Mouse (Mus musculus): ENCODE data around the gene Scg5. TPM values are rescaled to one million over a fixed set of nuclear protein-coding genes. Genes with fewer than 3 reads are reported as not detected.

The Scg5 gene
- total RNA-seq, 2 experiments from 2014 or later: 272 TPM

- DNase-seq (ENCODE audit: low spot score in 2 of 2): no peak
These were observed 21.9 kb downstream of the Scg5 start for GRCm38 (mm10) chr2:113806851-113807577.

- DNase-seq (ENCODE audit: low spot score in 2 of 2): no peak
These were observed 23.2 kb downstream of the Scg5 start for GRCm38 (mm10) chr2:113805765-113806164.

DNA sequence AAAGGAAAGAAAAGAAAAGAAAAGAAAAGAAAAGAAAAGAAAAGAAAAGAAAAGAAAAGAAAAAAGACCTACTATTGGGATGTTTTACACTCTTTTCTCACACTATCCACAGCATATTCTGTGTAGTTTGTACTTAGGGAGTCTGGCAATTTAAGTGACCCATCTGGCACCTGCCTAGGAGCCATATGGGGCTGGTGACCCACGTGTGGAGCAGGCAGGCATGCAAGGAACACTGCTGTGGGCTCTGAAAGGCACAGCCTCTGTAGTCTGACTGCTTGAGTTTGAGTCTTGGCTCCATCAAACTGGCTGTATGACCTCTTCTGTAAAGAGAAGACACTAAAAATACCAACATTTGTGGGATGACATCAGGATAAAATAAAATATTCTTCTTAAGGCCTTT, 25.2 kb downstream of the Scg5 start:
- no peak for DNase-seq (ENCODE audit: low spot score in 2 of 2)

GRCm38 (mm10) chr2:113800846-113801245, 28.1 kb downstream of the Scg5 start:
- DNase-seq (ENCODE audit: low spot score in 2 of 2): no peak

DNA sequence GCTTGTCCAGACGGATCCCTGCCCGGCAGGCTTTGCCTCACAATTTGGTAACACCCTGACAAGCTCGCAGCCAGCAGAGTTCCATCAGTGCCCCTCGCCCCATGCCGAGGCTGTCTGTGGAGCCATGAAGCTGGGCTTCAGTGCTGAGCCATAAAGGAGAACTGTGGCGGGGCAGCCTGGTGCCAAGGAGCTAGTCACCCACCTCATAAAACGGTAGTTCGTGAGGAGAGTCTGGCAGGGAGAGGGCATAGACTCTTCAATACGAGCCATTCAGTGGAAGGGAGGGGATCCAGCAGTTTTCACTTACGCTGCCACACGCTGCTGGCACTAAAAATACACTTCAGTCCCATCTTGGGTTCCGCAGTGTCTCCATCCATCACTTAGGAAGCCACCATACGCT, 30.3 kb downstream of the Scg5 start:
- DNase-seq (ENCODE audit: low spot score in 2 of 2): no peak

- no peak for DNase-seq (ENCODE audit: low spot score in 2 of 2)
These were observed 33.7 kb downstream of the Scg5 start for GRCm38 (mm10) chr2:113795186-113795585.

- no peak for DNase-seq (ENCODE audit: low spot score in 2 of 2)
These were observed 35.4 kb downstream of the Scg5 start for GRCm38 (mm10) chr2:113793521-113793920.

DNA sequence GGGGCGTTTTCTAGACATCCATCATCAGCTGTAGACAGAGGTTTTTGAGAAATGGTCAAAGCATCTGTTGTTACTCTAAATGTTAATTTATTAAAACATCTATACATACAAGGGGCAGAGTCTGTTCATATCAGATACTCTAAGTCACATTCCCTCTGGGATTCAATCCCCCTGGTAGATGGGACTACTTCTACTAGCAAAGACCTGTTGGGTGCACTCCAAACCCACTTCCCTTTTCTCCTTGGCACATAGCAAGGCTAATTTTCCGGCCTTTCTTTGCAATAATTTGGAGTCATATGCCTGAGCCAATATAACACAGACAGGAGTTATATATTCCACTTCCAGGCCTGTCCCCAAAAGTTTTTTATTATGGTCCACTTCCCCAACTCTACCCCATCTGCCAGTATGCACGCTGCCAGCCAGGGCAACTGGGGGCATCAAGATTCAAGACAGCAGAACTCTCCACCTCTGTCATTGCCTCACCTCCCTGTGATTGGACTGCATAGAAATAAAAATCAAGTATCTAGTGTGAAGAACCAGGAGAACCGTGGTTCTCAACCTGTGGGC, 40.0 kb downstream of the Scg5 start:
- no peak for DNase-seq (ENCODE audit: low spot score in 2 of 2)

DNA sequence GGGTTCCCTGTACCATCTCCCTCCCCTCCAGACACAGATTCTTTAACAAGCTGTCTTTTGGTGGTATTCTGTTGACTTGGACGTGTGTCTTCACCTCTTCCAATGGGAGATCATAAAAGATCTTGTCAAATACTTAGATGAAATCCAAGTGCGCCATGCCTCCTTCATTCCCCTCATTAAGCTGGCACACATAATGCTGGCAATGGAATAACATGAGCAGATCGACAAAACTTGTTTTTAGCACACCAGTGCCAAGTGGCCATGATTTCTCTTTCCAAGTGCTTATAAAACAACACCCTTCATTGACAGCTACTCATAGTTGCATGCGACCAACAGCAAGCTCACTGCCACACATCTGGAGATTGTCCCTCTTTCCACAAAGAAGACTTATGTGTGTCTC, 41.0 kb downstream of the Scg5 start:
- DNase-seq (ENCODE audit: low spot score in 2 of 2): no peak

- no peak for DNase-seq (ENCODE audit: low spot score in 2 of 2)
These were observed 44.1 kb downstream of the Scg5 start for GRCm38 (mm10) chr2:113784851-113785250.

DNA sequence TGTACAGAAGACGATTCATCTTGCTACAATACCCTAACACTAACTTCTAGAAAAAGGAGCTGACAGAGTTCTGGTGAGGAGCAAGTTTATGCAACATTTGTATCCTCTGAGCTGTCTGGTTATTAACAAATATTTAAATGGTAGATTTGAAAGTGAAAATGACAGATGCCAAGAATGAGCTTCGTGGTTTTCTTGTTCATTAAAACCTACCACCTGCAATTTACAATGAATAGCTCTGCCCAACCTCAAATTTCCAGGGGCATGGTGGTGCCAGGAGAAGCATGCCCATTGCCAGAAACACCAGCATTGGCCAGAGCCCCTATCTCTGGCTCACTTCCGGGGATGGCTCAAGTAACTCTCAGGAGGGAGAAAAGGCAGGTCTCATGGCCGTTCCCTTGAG, 47.4 kb downstream of the Scg5 start:
- DNase-seq (ENCODE audit: low spot score in 2 of 2): no peak

DNA sequence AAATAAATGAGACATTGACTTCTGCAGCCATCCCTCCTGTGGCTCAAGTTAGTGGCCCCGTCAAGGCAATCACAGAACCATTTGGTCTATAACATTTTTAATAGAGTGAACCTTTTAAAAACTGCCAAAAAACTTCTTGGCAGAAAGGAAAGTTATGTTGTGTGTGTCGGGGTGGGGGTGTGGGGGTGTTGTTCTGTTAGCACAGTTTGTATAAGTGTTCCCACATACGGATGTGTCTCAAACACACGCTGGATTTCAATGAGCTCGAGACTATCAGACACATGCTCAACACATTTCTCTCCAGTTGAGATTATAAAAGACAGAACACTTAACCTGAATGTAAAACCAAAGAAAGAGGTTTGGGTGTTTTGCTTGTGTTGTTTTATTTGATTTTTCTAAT, 47.8 kb downstream of the Scg5 start:
- no peak for DNase-seq (ENCODE audit: low spot score in 2 of 2)

DNA sequence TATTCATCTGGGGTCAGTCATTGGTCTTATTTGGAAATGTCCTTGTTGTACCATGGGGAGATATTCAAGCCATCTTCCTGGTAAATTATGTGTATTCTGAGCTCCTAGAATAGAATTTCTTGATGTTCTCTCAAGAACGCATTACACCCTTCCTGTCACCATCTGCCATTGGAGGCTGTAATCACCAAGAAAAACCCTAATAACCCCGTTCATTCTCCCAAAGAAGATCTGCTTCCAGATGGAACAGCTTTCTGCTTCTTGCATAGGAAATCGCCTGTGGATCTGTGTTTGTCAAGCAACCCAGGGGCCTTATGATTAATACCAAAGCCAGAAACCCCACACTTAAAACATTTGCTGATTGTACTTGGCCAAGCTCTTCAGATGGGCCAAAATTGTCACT, 49.6 kb downstream of the Scg5 start:
- no peak for DNase-seq (ENCODE audit: low spot score in 2 of 2)

GRCm38 (mm10) chr2:113778036-113778435, 50.9 kb downstream of the Scg5 start:
- DNase-seq (ENCODE audit: low spot score in 2 of 2): no peak

- no peak for DNase-seq (ENCODE audit: low spot score in 2 of 2)
These were observed 52.6 kb downstream of the Scg5 start for GRCm38 (mm10) chr2:113776297-113776696.

- no peak for DNase-seq (ENCODE audit: low spot score in 2 of 2)
These were observed 54.6 kb downstream of the Scg5 start for GRCm38 (mm10) chr2:113774150-113774805.

- no peak for DNase-seq (ENCODE audit: low spot score in 2 of 2)
These were observed 60.2 kb downstream of the Scg5 start for GRCm38 (mm10) chr2:113768541-113769303.

- no peak for DNase-seq (ENCODE audit: low spot score in 2 of 2)
These were observed 63.0 kb downstream of the Scg5 start for GRCm38 (mm10) chr2:113765885-113766284.

DNA sequence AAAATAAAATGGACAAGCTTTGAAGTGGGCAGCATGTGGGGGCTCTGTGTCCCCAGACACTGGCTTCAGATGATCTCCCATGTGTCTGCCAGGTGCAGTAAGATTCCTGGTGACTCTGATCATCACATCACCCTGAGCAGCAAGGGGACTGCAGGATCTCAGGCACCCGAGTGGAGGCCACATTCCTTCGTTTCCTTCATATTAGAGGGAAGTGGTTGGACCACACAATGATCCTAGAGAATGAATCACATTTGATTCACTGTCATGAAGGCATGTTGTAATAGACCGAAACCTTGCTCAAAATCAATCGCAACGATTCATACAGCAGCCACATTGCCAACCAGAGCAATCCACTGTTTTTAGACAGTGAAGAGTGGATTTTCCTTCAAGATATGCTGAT, 64.0 kb downstream of the Scg5 start:
- DNase-seq (ENCODE audit: low spot score in 2 of 2): no peak

DNA sequence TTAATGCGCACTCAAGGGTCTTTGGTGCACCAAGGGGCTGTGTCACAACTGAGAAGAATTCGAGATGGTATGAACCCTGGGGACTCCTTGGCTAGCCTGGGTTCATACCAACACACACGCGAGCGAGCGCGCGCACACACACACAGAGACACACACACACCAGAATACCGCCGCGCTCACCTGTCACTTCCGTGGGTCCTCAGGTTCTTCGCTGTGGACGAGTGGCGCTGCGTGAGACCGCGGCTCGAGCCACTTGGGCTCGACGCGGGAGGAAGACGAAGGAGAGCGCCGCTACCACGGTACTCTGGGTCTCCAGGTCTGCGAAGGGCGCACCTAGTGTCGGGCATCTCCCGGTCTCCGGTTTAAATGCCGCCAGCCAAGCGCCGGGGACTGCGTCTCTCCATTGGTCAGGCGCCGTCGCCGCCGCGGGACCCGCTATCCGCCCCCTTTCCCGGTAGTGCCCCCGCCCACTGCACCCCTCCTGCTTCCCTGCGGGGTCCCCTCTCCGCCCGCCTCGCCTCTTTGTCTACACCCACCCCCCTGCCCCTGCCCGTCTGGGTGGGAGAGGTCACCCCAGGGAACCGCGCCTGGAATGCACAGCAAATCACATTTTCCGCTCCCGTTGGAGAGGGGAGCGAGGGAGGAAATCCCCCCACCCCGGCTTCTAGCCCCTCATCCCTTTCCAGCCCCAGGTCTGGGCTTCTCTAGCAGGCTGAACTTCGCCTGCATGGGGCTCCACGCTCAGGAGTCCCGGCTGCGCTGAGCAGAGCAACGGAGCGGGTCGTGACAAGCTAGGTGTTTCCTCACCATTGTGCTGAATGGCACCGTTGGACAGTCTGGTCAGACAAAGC, 70.4 kb downstream of the Scg5 start, which contains the start of gene Grem1:
TSS of gene Grem1 (minus strand) at position 336 of the 851 bp plus-strand sequence.
- DNase-seq (ENCODE audit: low spot score in 2 of 2): peak in 1 of 2 experiments; percentile 28
